Mouse (Mus musculus): ENCODE data around the gene Olfr247.
"Not testable (repeated sequence)": the region's sequence is repeated elsewhere in the genome, so short reads cannot be mapped to it uniquely, and the experiment has no call there.

Gene Olfr247

GRCm38 (mm10) chr10:129976040-129976439 lies at the start of gene Olfr247:
Gene Olfr247, minus strand, starts transcription at chr10:129976140.
- DNase-seq (ENCODE audit: low spot score), result not testable (repeated sequence)

- DNase-seq (ENCODE audit: low spot score), result no peak
Observed at GRCm38 (mm10) chr10:130012321-130012720, 36.4 kb upstream of the Olfr247 start, which contains the start of gene Olfr820. Gene Olfr820, plus strand, starts transcription at chr10:130012621.

- not testable (repeated sequence) for DNase-seq (ENCODE audit: low spot score)
Observed at GRCm38 (mm10) chr10:130005366-130005765, 29.4 kb upstream of the Olfr247 start.

GRCm38 (mm10) chr10:130004104-130004503 lies 28.2 kb upstream of the Olfr247 start:
- not testable (repeated sequence) for DNase-seq (ENCODE audit: low spot score)

GRCm38 (mm10) chr10:129984962-129985361 lies 9.0 kb upstream of the Olfr247 start, which contains the start of gene Gm10310:
Gene Gm10310, minus strand, starts transcription at chr10:129985062.
- DNase-seq (ENCODE audit: low spot score), result not testable (repeated sequence)

GRCm38 (mm10) chr10:129981867-129982266 lies 5.9 kb upstream of the Olfr247 start:
- not testable (repeated sequence) for DNase-seq (ENCODE audit: low spot score)

GRCm38 (mm10) chr10:129972994-129973393 lies 2.9 kb downstream of the Olfr247 start:
- not testable (repeated sequence) for DNase-seq (ENCODE audit: low spot score)

GRCm38 (mm10) chr10:129967166-129967565 lies 8.8 kb downstream of the Olfr247 start, which contains the start of gene Olfr819:
Gene Olfr819, minus strand, starts transcription at chr10:129967266.
- not testable (repeated sequence) for DNase-seq (ENCODE audit: low spot score)

- not testable (repeated sequence) for DNase-seq (ENCODE audit: low spot score)
Observed at GRCm38 (mm10) chr10:129966232-129966631, 9.7 kb downstream of the Olfr247 start.

GRCm38 (mm10) chr10:129949000-129949399 lies 26.9 kb downstream of the Olfr247 start, which contains the start of gene Olfr818:
Gene Olfr818, minus strand, starts transcription at chr10:129949100.
- DNase-seq (ENCODE audit: low spot score), result no peak
